ENCODE assay signal across 9 mouse cellular contexts in the genomic region with DNA sequence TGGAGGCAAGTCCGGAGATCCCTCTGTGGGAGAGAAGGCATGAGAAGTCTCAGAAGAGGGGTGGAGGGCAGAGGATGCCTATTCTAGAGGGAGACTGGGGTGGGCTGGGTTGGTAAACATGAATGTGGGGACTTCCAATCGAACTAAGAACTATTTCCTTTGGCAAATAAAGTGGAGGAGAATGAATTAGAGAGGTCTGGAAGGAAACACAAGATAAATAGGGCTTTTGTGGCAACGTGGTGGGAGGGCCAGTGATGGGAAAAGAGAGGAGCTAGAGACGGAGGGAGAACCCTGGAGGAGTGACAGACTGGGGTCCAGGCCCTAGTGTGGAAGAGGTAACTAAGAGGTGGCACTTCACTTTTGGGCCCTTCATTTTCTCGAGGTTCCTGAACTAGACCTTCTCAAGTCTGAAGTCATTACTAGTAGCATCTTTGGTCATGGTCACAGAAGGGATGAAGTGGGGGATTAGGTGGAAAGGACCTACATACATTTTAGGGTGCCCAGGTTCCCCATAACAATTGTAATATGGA. TPM values are rescaled to one million over a fixed set of nuclear protein-coding genes. Genes with fewer than 3 reads are reported as not detected.
DNase-seq lines count a peak whose midpoint lies in the region; ATAC-seq and TF ChIP-seq lines count a peak whose summit lies in the region.
"Had no signal": no experiment of that assay in that cellular context is flagged by ENCODE, and none has a peak within 500 bp of the region (broad histone marks: within the 10 kb centered on the region; RNA-seq: fewer than 3 reads in every experiment).

No protein-coding gene starts in this region.

- H3K9me3 ChIP-seq in forebrain, embryonic 14.5 days (replicated peaks; ENCODE audit: control insufficient read depth, low read length), result no peaks in the 10 kb centered on the region
- no peaks in the 10 kb centered on the region for H3K9me3 ChIP-seq in liver, embryonic 14.5 days (ENCODE audit: control insufficient read depth, low read length)

- 0 out of 2 replicates have a peak, but pooled peaks cover 1% of the 10 kb centered on the region for H3K79me2 ChIP-seq in heart, adult 2 months (replicated peaks; ENCODE audit: control insufficient read depth, insufficient read depth, low read length)

- H3K4me1 ChIP-seq in heart, adult 2 months (ENCODE audit: control insufficient read depth, insufficient read depth, low read length), result peaks cover 8% of the 10 kb centered on the region
- peaks cover 39% of the 10 kb centered on the region for H3K4me1 ChIP-seq in forebrain, embryonic 14.5 days (ENCODE audit: control insufficient read depth, insufficient read depth, low read length)
- peaks cover 0 to 3% of the 10 kb centered on the region in 2 experiments; a peak in 2 of 4 replicates for H3K4me1 ChIP-seq in liver, embryonic 14.5 days (replicated peaks; ENCODE audit: control insufficient read depth in 2 of 2, insufficient read depth in 2 of 2, low read length in 1 of 2)

- 26% methylated on average over 5 of the region's 5 CpGs for WGBS in heart, adult 2 months
- whole genome bisulfite sequencing in forebrain, embryonic 14.5 days, result 2% methylated on average over 5 of the region's 5 CpGs
- 30% methylated on average over 5 of the region's 5 CpGs for WGBS in liver, embryonic 14.5 days (ENCODE audit: insufficient replicate concordance)

- no peak for TF ChIP-seq EP300 in heart, adult 2 months (IDR thresholded peaks at IDR 0.05; ENCODE audit: insufficient read depth, low read depth, low read length)
- TF ChIP-seq EP300 in liver, embryonic 14.5 days (IDR thresholded peaks at IDR 0.05; ENCODE audit: low read depth), result no peak

- H3K9ac ChIP-seq in heart, adult 2 months (ENCODE audit: low read depth, low read length), result peak overlapping the region; percentile 99
- H3K9ac ChIP-seq in forebrain, embryonic 14.5 days (ENCODE audit: low read length), result peak overlapping the region; percentile 96
- no peak overlapping the region for H3K9ac ChIP-seq in liver, embryonic 14.5 days (replicated peaks)

- H3K36me3 ChIP-seq in heart, adult 2 months (ENCODE audit: control insufficient read depth, insufficient read depth, low read length), result no peaks in the 10 kb centered on the region
- peaks cover 5% of the 10 kb centered on the region; the same call in 1 of the 2 replicates for H3K36me3 ChIP-seq in forebrain, embryonic 14.5 days (ENCODE audit: control insufficient read depth, insufficient read depth, low read length)
- H3K36me3 ChIP-seq in liver, embryonic 14.5 days (replicated peaks; ENCODE audit: control insufficient read depth, insufficient read depth, low read depth), result no peaks in the 10 kb centered on the region

- peak overlapping the region; percentile 85 for H3K27ac ChIP-seq in heart, adult 2 months
- H3K27ac ChIP-seq in forebrain, embryonic 14.5 days (ENCODE audit: low read depth, low read length), result peak overlapping the region; percentile 97
- H3K27ac ChIP-seq in liver, embryonic 14.5 days, result no peak overlapping the region

- no peak for ATAC-seq in forebrain, embryonic 14.5 days
- ATAC-seq in liver, embryonic 14.5 days (ENCODE audit: insufficient read depth), result no peak
- ATAC-seq in monocyte, adult 5-6 weeks (replicated peaks; ENCODE audit: insufficient number of reproducible peaks, low FRiP score, low TSS enrichment, poor library complexity, severe bottlenecking), result no peak

- H3K4me2 ChIP-seq in forebrain, embryonic 14.5 days (ENCODE audit: low read length), result peak overlapping the region; percentile 65
- peak overlapping the region; percentile 78 for H3K4me2 ChIP-seq in liver, embryonic 14.5 days (ENCODE audit: low read depth)

- no peak for TF ChIP-seq POLR2A in heart, adult 2 months (IDR thresholded peaks at IDR 0.05; ENCODE audit: insufficient read depth, low read depth, low read length)

- intact Hi-C loops in heart, adult 2 months (cut with DNase I), result loop anchor here (2.0 to 5.0 kb wide), 3 partner anchors 45 to 265 kb away; partner anchors contain the start of genes C1ra, C1rl, Emg1 and Phb2

- no peaks in the 10 kb centered on the region for H3K27me3 ChIP-seq in heart, adult 2 months (ENCODE audit: control insufficient read depth, insufficient read depth, low read length)
- no peaks in the 10 kb centered on the region for H3K27me3 ChIP-seq in forebrain, embryonic 14.5 days (replicated peaks; ENCODE audit: control insufficient read depth, insufficient read depth, low read length)
- H3K27me3 ChIP-seq in liver, embryonic 14.5 days (ENCODE audit: control insufficient read depth, insufficient read depth, low read length), result peaks cover 37% of the 10 kb centered on the region

- no peak for TF ChIP-seq CTCF in heart, adult 2 months (IDR thresholded peaks at IDR 0.05)
- no peak for TF ChIP-seq CTCF in liver, embryonic 14.5 days (IDR thresholded peaks at IDR 0.05; ENCODE audit: low read depth)

- DNase-seq in heart, adult 2 months, result no peak
- DNase-seq in heart, postnatal 4 days, result no peak
- peak; percentile 48 for DNase-seq in A20 (ENCODE audit: low read depth, low spot score)
- no peak for DNase-seq in forebrain, embryonic 14.5 days (ENCODE audit: low spot score)
- DNase-seq in liver, embryonic 14.5 days (ENCODE audit: low read depth in 3 of 3, low spot score in 3 of 3), result no peak
- no peak for DNase-seq in ovary, adult 18-20 months (ENCODE audit: low spot score)
- no peak for DNase-seq in T-cell, adult 2 months (ENCODE audit: low spot score)

- peak overlapping the region; percentile 65 for H3K4me3 ChIP-seq in heart, adult 2 months
- H3K4me3 ChIP-seq in forebrain, embryonic 14.5 days (ENCODE audit: low read depth, low read length), result peak overlapping the region; percentile 81
- no peak overlapping the region for H3K4me3 ChIP-seq in liver, embryonic 14.5 days (ENCODE audit: insufficient read depth in 1 of 2, low read depth in 2 of 2, low read length in 2 of 2)

RNA-seq across cellular contexts. Expression of gene Atn1, which starts 1.1 kb away (rescaled TPM):
- total RNA-seq in heart, adult 2 months (2021), result 10 to 100 TPM; 44.3 to 47.8 TPM
- polyA plus RNA-seq in heart, adult 2 months (2012; rRNA removed), result 24.5 and 32.8 TPM in 2 replicates
- total RNA-seq in heart, postnatal 4 days (2021), result 10 to 100 TPM; 61.0 to 70.5 TPM
- polyA plus RNA-seq in forebrain, embryonic 14.5 days (2014; fragmentation: Nextera tagmentation; extraction: Ambion mirVana), result 12.2 and 16.6 TPM in 2 replicates
- 2.5 and 2.8 TPM in 2 replicates for polyA plus RNA-seq in liver, embryonic 14.5 days (2012; rRNA removed)
- 0.58 and 1.5 TPM in 2 replicates for polyA plus RNA-seq in liver, embryonic 14.5 days (2014; fragmentation: Nextera tagmentation; extraction: Ambion mirVana)
- 1.5 to 6.2 TPM in 2 of 3 replicates, not detected in the other for total RNA-seq in monocyte, adult 5-6 weeks (2017)

RNA-seq across cellular contexts. Expression of gene Gm45234, which starts 1.6 kb away (rescaled TPM):
- 1 to 10 TPM in 1 of 2 experiments, not detected in 1; 1.9 TPM for total RNA-seq in heart, adult 2 months (2021)
- not detected in 2 replicates for polyA plus RNA-seq in heart, adult 2 months (2012; rRNA removed)
- 1 to 10 TPM in 1 of 2 experiments, not detected in 1; 2.1 TPM for total RNA-seq in heart, postnatal 4 days (2021)
- polyA plus RNA-seq in forebrain, embryonic 14.5 days (2014; fragmentation: Nextera tagmentation; extraction: Ambion mirVana), result not detected in 2 replicates
- 0.37 TPM in 1 of 2 replicates, not detected in the other for polyA plus RNA-seq in liver, embryonic 14.5 days (2012; rRNA removed)
- not detected in 2 replicates for polyA plus RNA-seq in liver, embryonic 14.5 days (2014; fragmentation: Nextera tagmentation; extraction: Ambion mirVana)
- 0.19 to 0.43 TPM in 2 of 3 replicates, not detected in the other for total RNA-seq in monocyte, adult 5-6 weeks (2017)

RNA-seq across cellular contexts. Expression of gene Eno2, which starts 12.1 kb away (rescaled TPM):
- 1 to 10 TPM; 2.4 to 2.7 TPM for total RNA-seq in heart, adult 2 months (2021)
- 2.4 and 2.7 TPM in 2 replicates for polyA plus RNA-seq in heart, adult 2 months (2012; rRNA removed)
- 10 to 100 TPM; 10.0 to 10.2 TPM for total RNA-seq in heart, postnatal 4 days (2021)
- polyA plus RNA-seq in forebrain, embryonic 14.5 days (2014; fragmentation: Nextera tagmentation; extraction: Ambion mirVana), result 34.6 and 49.5 TPM in 2 replicates
- 0.47 and 0.50 TPM in 2 replicates for polyA plus RNA-seq in liver, embryonic 14.5 days (2012; rRNA removed)
- 0.09 TPM in 1 of 2 replicates, not detected in the other for polyA plus RNA-seq in liver, embryonic 14.5 days (2014; fragmentation: Nextera tagmentation; extraction: Ambion mirVana)
- total RNA-seq in monocyte, adult 5-6 weeks (2017), result not detected in 3 replicates
- polyA plus RNA-seq: erythroblast, embryonic 14.5 days had no signal

RNA-seq across cellular contexts. Expression of gene Grcc10, which starts 16.2 kb away (rescaled TPM):
- 100 to 1,000 TPM; 280 to 314 TPM for total RNA-seq in heart, adult 2 months (2021)
- 296 and 328 TPM in 2 replicates for polyA plus RNA-seq in heart, adult 2 months (2012; rRNA removed)
- total RNA-seq in heart, postnatal 4 days (2021), result 100 to 1,000 TPM; 259 to 300 TPM
- 722 and 848 TPM in 2 replicates for polyA plus RNA-seq in forebrain, embryonic 14.5 days (2014; fragmentation: Nextera tagmentation; extraction: Ambion mirVana)
- polyA plus RNA-seq in liver, embryonic 14.5 days (2012; rRNA removed), result 27.9 and 50.2 TPM in 2 replicates
- 74.0 and 80.0 TPM in 2 replicates for polyA plus RNA-seq in liver, embryonic 14.5 days (2014; fragmentation: Nextera tagmentation; extraction: Ambion mirVana)
- total RNA-seq in monocyte, adult 5-6 weeks (2017), result 150 to 174 TPM (median 165 TPM) in 3 replicates

RNA-seq across cellular contexts. Expression of gene Ptpn6, which starts 18.9 kb away (rescaled TPM):
- total RNA-seq in heart, adult 2 months (2021), result 1 to 10 TPM; 3.1 to 4.4 TPM
- 4.5 and 8.2 TPM in 2 replicates for polyA plus RNA-seq in heart, adult 2 months (2012; rRNA removed)
- 1 to 10 TPM; 5.3 to 5.4 TPM for total RNA-seq in heart, postnatal 4 days (2021)
- 4.7 TPM in 2 replicates for polyA plus RNA-seq in forebrain, embryonic 14.5 days (2014; fragmentation: Nextera tagmentation; extraction: Ambion mirVana)
- 14.3 and 17.9 TPM in 2 replicates for polyA plus RNA-seq in liver, embryonic 14.5 days (2012; rRNA removed)
- 26.6 and 28.4 TPM in 2 replicates for polyA plus RNA-seq in liver, embryonic 14.5 days (2014; fragmentation: Nextera tagmentation; extraction: Ambion mirVana)
- total RNA-seq in monocyte, adult 5-6 weeks (2017), result 1,360 to 1,911 TPM (median 1,427 TPM) in 3 replicates

Comparison
In these comparisons a context has a peak if more than half of its experiments do, and no peak if none do; other contexts are left out.
1. H3K4me3 ChIP-seq: peak in heart, adult 2 months (single experiment) and forebrain, embryonic 14.5 days (single experiment); none in liver, embryonic 14.5 days (0 of 2).